Mouse (Mus musculus) midbrain, embryonic 14.5 days (tissue): ENCODE data around the gene Tlr6. TPM values are rescaled to one million over a fixed set of nuclear protein-coding genes. Genes with fewer than 3 reads are reported as not detected.

Experiments used
- ATAC-seq: fragments of 200-750 bp; cut with Nextera tagmentation; 2 replicates; pipeline ENCODE4 v1.8.0; 2017; ENCODE audit warnings: moderate number of reproducible peaks, moderate library complexity; ENCODE audit not compliant: low FRiP score, low TSS enrichment
- DNase-seq: peaks from one replicate; pipeline ENCODE4 v3.0.0-alpha.2; 2015
- H3K27ac ChIP-seq: fragments of 300-500 bp; sonication (generic); replicated peaks from 2 replicates; pipeline ENCODE4 v1.5.1; 2014; ENCODE audit warnings: mild to moderate bottlenecking, low read depth, low read length, moderate library complexity
- H3K27me3 ChIP-seq: fragments of 300-500 bp; sonication (generic); 2 replicates; pipeline ENCODE4 v1.6.1; 2014; ENCODE audit warnings: low read length, control low read depth, mixed read lengths; ENCODE audit not compliant: control insufficient read depth, insufficient read depth
- H3K36me3 ChIP-seq: fragments of 300-500 bp; sonication (generic); 2 replicates; pipeline ENCODE4 v1.6.1; 2014; ENCODE audit warnings: low read length, control low read depth; ENCODE audit not compliant: control insufficient read depth, insufficient read depth
- H3K4me1 ChIP-seq: fragments of 300-500 bp; sonication (generic); 2 replicates; pipeline ENCODE4 v1.6.1; 2014; ENCODE audit warnings: mild to moderate bottlenecking, antibody characterized with exemption, low read length, control low read depth; ENCODE audit not compliant: control insufficient read depth, insufficient read depth
- H3K4me2 ChIP-seq: fragments of 300-500 bp; sonication (generic); 2 replicates; pipeline ENCODE4 v1.6.1; 2014; ENCODE audit warnings: mild to moderate bottlenecking, low read length, moderate library complexity
- H3K4me3 ChIP-seq: fragments of 300-500 bp; sonication (generic); replicated peaks from 2 replicates; pipeline ENCODE4 v1.5.1; 2014; ENCODE audit warnings: low read depth, low read length
- H3K9ac ChIP-seq: fragments of 300-500 bp; sonication (generic); replicated peaks from 2 replicates; pipeline ENCODE4 v1.6.1; 2014; ENCODE audit warnings: mild to moderate bottlenecking, low read length, moderate library complexity
- H3K9me3 ChIP-seq: fragments of 300-500 bp; sonication (generic); 2 replicates; pipeline ENCODE4 v1.6.1; 2016; ENCODE audit warnings: low read length, control low read depth, mixed read lengths; ENCODE audit not compliant: control insufficient read depth
- WGBS: fragments of 180-500 bp; shearing (Covaris S2); extraction: QIAGEN DNeasy Blood & Tissue Kit; methylation state at CpG from one replicate; pipeline ENCODE4 v1.1.7; 2014; 5-methylcytosine and 5-hydroxymethylcytosine counted together
- polyA plus RNA-seq: library from polyadenylated mRNA; unstranded; fragments of >200 nt; fragmentation: Nextera tagmentation; extraction: Ambion mirVana; gene quantifications from 2 replicates; pipeline ENCODE4 v1.2.1, GENCODE M21; 2014

The Tlr6 gene
- polyA plus RNA-seq, 1 experiment from 2014 or later = 0.25 TPM

GRCm38 (mm10) chr5:64985971-64986370 lies 26.1 kb upstream of the Tlr6 start:
- ATAC-seq (no peak), DNase-seq (no peak)
- no peaks in the 10 kb centered on the region for H3K27me3 ChIP-seq
- H3K9me3 ChIP-seq = no peaks in the 10 kb centered on the region
- no peak overlapping the region for H3K4me2 ChIP-seq
- 85% methylated on average over 7 of the region's 7 CpGs for WGBS
- H3K4me1 ChIP-seq = no peaks in the 10 kb centered on the region
- H3K9ac ChIP-seq = no peak overlapping the region
- no peaks in the 10 kb centered on the region for H3K36me3 ChIP-seq
- no peak overlapping the region for H3K27ac ChIP-seq
- no peak overlapping the region for H3K4me3 ChIP-seq

GRCm38 (mm10) chr5:64977128-64977527 lies 17.2 kb upstream of the Tlr6 start:
- Histone ChIP-seq H3K36me3 (no peaks in the 10 kb centered on the region), H3K27me3 (no peaks in the 10 kb centered on the region), H3K27ac (no peak overlapping the region), H3K4me3 (no peak overlapping the region), H3K4me2 (no peak overlapping the region), H3K4me1 (no peaks in the 10 kb centered on the region), H3K9me3 (no peaks in the 10 kb centered on the region), H3K9ac (no peak overlapping the region)
- ATAC-seq (no peak), DNase-seq (peak; percentile 9)
- 67% methylated on average over 8 of the region's 8 CpGs for WGBS

- Histone ChIP-seq H3K4me2 (no peak overlapping the region), H3K27ac (no peak overlapping the region), H3K27me3 (peaks cover 6% of the 10 kb centered on the region; the same call in 1 of the 2 replicates), H3K4me1 (peaks cover 2% of the 10 kb centered on the region; the same call in 1 of the 2 replicates), H3K9me3 (no peaks in the 10 kb centered on the region), H3K4me3 (no peak overlapping the region), H3K36me3 (no peaks in the 10 kb centered on the region), H3K9ac (no peak overlapping the region)
- DNase-seq (no peak), ATAC-seq (no peak)
- 81% methylated on average over 5 of the region's 5 CpGs for WGBS
These were observed 15.2 kb upstream of the Tlr6 start for GRCm38 (mm10) chr5:64975121-64975520.

- H3K4me1 ChIP-seq = peaks cover 4% of the 10 kb centered on the region; the same call in 1 of the 2 replicates
- peaks cover 21% of the 10 kb centered on the region for H3K27me3 ChIP-seq
- H3K4me3 ChIP-seq = peak within 1 kb of the TSS; percentile 54
- WGBS = 1% methylated on average over 68 of the region's 68 CpGs
- peak within 1 kb of the TSS; percentile 95 for H3K4me2 ChIP-seq
- ATAC-seq (peak; percentile 55), DNase-seq (peak; percentile 59)
- H3K9ac ChIP-seq = peak within 1 kb of the TSS; percentile 58
- no peak within 1 kb of the TSS for H3K27ac ChIP-seq
- no peaks in the 10 kb centered on the region for H3K36me3 ChIP-seq
- H3K9me3 ChIP-seq = no peaks in the 10 kb centered on the region
These were observed 10.2 kb upstream of the Tlr6 start, which contains the start of gene Fam114a1 for GRCm38 (mm10) chr5:64969861-64970771. Gene Fam114a1 (plus strand): TSS chr5:64970071.

GRCm38 (mm10) chr5:64968961-64969860 lies 9.3 kb upstream of the Tlr6 start:
- Histone ChIP-seq H3K4me1 (peaks cover 4% of the 10 kb centered on the region; the same call in 1 of the 2 replicates), H3K36me3 (no peaks in the 10 kb centered on the region), H3K4me3 (peak overlapping the region; percentile 54), H3K27ac (no peak overlapping the region), H3K9me3 (no peaks in the 10 kb centered on the region), H3K4me2 (peak overlapping the region; percentile 95), H3K9ac (peak overlapping the region; percentile 58), H3K27me3 (peaks cover 21% of the 10 kb centered on the region)
- WGBS = 5% methylated on average over 14 of the region's 14 CpGs
- ATAC-seq = 0 out of 2 replicates have a peak, but pooled peaks have one; percentile 37
- no peak for DNase-seq

- Histone ChIP-seq H3K4me3 (no peak overlapping the region), H3K9ac (no peak overlapping the region), H3K27ac (no peak overlapping the region), H3K27me3 (peaks cover 4% of the 10 kb centered on the region; the same call in 1 of the 2 replicates), H3K36me3 (no peaks in the 10 kb centered on the region), H3K4me2 (no peak overlapping the region), H3K4me1 (no peaks in the 10 kb centered on the region), H3K9me3 (no peaks in the 10 kb centered on the region)
- DNase-seq (no peak), ATAC-seq (no peak)
- 84% methylated on average over 3 of the region's 3 CpGs for WGBS
These were observed 3.8 kb upstream of the Tlr6 start for GRCm38 (mm10) chr5:64963735-64964134.

GRCm38 (mm10) chr5:64963271-64963670 lies 3.4 kb upstream of the Tlr6 start:
- no peaks in the 10 kb centered on the region for H3K4me1 ChIP-seq
- DNase-seq = no peak
- no peak overlapping the region for H3K4me3 ChIP-seq
- no peaks in the 10 kb centered on the region for H3K36me3 ChIP-seq
- H3K9ac ChIP-seq = no peak overlapping the region
- H3K27me3 ChIP-seq = no peaks in the 10 kb centered on the region
- no peaks in the 10 kb centered on the region for H3K9me3 ChIP-seq
- no peak overlapping the region for H3K4me2 ChIP-seq
- ATAC-seq = no peak
- WGBS = 85% methylated on average over 5 of the region's 5 CpGs
- H3K27ac ChIP-seq = no peak overlapping the region

GRCm38 (mm10) chr5:64960857-64961391 lies 1.0 kb upstream of the Tlr6 start:
- DNase-seq (no peak), ATAC-seq (no peak)
- no peaks in the 10 kb centered on the region for H3K27me3 ChIP-seq
- no peak overlapping the region for H3K4me3 ChIP-seq
- H3K4me2 ChIP-seq = no peak overlapping the region
- no peaks in the 10 kb centered on the region for H3K9me3 ChIP-seq
- 90% methylated on average over 13 of the region's 13 CpGs for WGBS
- H3K4me1 ChIP-seq = no peaks in the 10 kb centered on the region
- H3K36me3 ChIP-seq = no peaks in the 10 kb centered on the region
- H3K27ac ChIP-seq = no peak overlapping the region
- H3K9ac ChIP-seq = no peak overlapping the region
